Mouse (Mus musculus) cerebellum, adult 2 months (tissue): ENCODE measurements around the gene Kif1c.

Experiments
- CTCF ChIP-seq: fragments of 200-500 bp; IDR thresholded peaks from 2 replicates; pipeline ENCODE4 v1.5.1; 2011; ENCODE audit warnings: low read depth, mild to moderate bottlenecking, control low read depth, low read length, moderate library complexity, borderline replicate concordance; ENCODE audit not compliant: insufficient read depth
- POLR2A ChIP-seq: fragments of 200-500 bp; IDR thresholded peaks from 2 replicates; pipeline ENCODE4 v1.6.1; 2011; ENCODE audit warnings: low read length, control low read depth, borderline replicate concordance; ENCODE audit not compliant: insufficient read depth

GRCm38 (mm10) chr11:70654923-70655570 lies 45.3 kb upstream of the Kif1c start:
- peak; percentile 66; the same call in 1 of the 2 replicates for TF ChIP-seq POLR2A
- no peak for TF ChIP-seq CTCF
